Mouse (Mus musculus) megakaryocyte progenitor cell, adult 5-6 weeks (primary cell): ENCODE data around the gene Trim30a. TPM values are rescaled to one million over a fixed set of nuclear protein-coding genes. Genes with fewer than 3 reads are reported as not detected.
A peak's percentile ranks its signal among the peaks of the same experiment; 100 is the strongest.
"Not testable (repeated sequence)": the region's sequence is repeated elsewhere in the genome, so short reads cannot be mapped to it uniquely, and the experiment has no call there.

Experiments
- ATAC-seq: replicated peaks from 2 replicates; pipeline ENCODE4 v1.8.0; 2016; ENCODE audit warnings: mild to moderate bottlenecking, moderate TSS enrichment, inconsistent platforms; ENCODE audit not compliant: poor library complexity
- total RNA-seq, 2 experiments: library from RNA; stranded (forward) in 1 of 2; stranded (reverse) in 1 of 2; fragments of 157-497, 149-512 nt in 1 of 2; fragments of 200-1000 nt in 1 of 2; gene quantifications; 2 replicates each; pipeline versions ENCODE4 v1.2.3 to v1.2.4; 2015 to 2017

The Trim30a gene
- total RNA-seq (2015), result 38.5 and 40.9 TPM in 2 replicates
- total RNA-seq (2017), result 29.1 and 29.4 TPM in 2 replicates

- ATAC-seq, result peak; percentile 97
Measured at GRCm38 (mm10) chr7:104465065-104465744, at the start of gene Trim30a. Gene Trim30a (minus strand): TSS chr7:104465193.

GRCm38 (mm10) chr7:104507421-104508065 lies 42.5 kb upstream of the Trim30a start, which contains the start of gene Trim30d:
Gene Trim30d (minus strand): TSS chr7:104507849.
- peak; percentile 100 for ATAC-seq

GRCm38 (mm10) chr7:104501589-104502371 lies 36.8 kb upstream of the Trim30a start:
- 0 out of 2 replicates have a peak, but pooled peaks have one; percentile 29 for ATAC-seq

GRCm38 (mm10) chr7:104501186-104501585 lies 36.2 kb upstream of the Trim30a start:
- ATAC-seq, result not testable (repeated sequence)

GRCm38 (mm10) chr7:104499464-104499863 lies 34.5 kb upstream of the Trim30a start:
- ATAC-seq, result not testable (repeated sequence)

- peak; percentile 93 for ATAC-seq
Measured at GRCm38 (mm10) chr7:104445961-104446645, 18.9 kb downstream of the Trim30a start.

GRCm38 (mm10) chr7:104404460-104404950 lies 60.5 kb downstream of the Trim30a start:
- no peak for ATAC-seq

GRCm38 (mm10) chr7:104401140-104401539 lies 63.9 kb downstream of the Trim30a start:
- peak; percentile 62 for ATAC-seq

GRCm38 (mm10) chr7:104400698-104401097 lies 64.3 kb downstream of the Trim30a start, which contains the start of gene Trim30c:
Gene Trim30c (minus strand): TSS chr7:104400837.
- peak; percentile 74 for ATAC-seq

- ATAC-seq, result peak; percentile 69
Measured at GRCm38 (mm10) chr7:104398492-104398891, 66.5 kb downstream of the Trim30a start.

- peak; percentile 91 for ATAC-seq
Measured at GRCm38 (mm10) chr7:104369736-104370414, 95.1 kb downstream of the Trim30a start, which contains the start of gene Trim30b. Gene Trim30b (minus strand): TSS chr7:104369884.

GRCm38 (mm10) chr7:104366339-104366738 lies 98.7 kb downstream of the Trim30a start:
- ATAC-seq, result peak; percentile 43

Other genes starting within 250 kb of the Trim30a start
- 2.3 and 3.7 TPM in 2 replicates for gene Trim6, start 246.4 kb downstream of the Trim30a start, total RNA-seq (2015)
- gene Trim6, start 246.4 kb downstream of the Trim30a start, total RNA-seq (2017), result 2.1 and 2.5 TPM in 2 replicates
- 8.6 and 10.9 TPM in 2 replicates for gene Trim34a, start 220.7 kb downstream of the Trim30a start, total RNA-seq (2015)
- 10.4 and 16.4 TPM in 2 replicates for gene Trim34a, start 220.7 kb downstream of the Trim30a start, total RNA-seq (2017)
- gene Trim5, start 177.1 kb downstream of the Trim30a start, total RNA-seq (2015), result 4.7 and 5.3 TPM in 2 replicates
- 6.9 and 8.0 TPM in 2 replicates for gene Trim5, start 177.1 kb downstream of the Trim30a start, total RNA-seq (2017)
- 47.7 and 58.0 TPM in 2 replicates for gene Trim12a, start 149.7 kb downstream of the Trim30a start, total RNA-seq (2015)
- 63.9 and 69.0 TPM in 2 replicates for gene Trim12a, start 149.7 kb downstream of the Trim30a start, total RNA-seq (2017)
- gene Trim34b, start 135.7 kb downstream of the Trim30a start, total RNA-seq (2015), result 0.17 and 0.32 TPM in 2 replicates
- 0.10 and 0.87 TPM in 2 replicates for gene Trim34b, start 135.7 kb downstream of the Trim30a start, total RNA-seq (2017)
- gene Trim12c, start 111.8 kb downstream of the Trim30a start, total RNA-seq (2015), result 13.4 and 14.2 TPM in 2 replicates
- gene Trim12c, start 111.8 kb downstream of the Trim30a start, total RNA-seq (2017), result 23.5 and 30.1 TPM in 2 replicates
- gene Trim30b, start 95.3 kb downstream of the Trim30a start, total RNA-seq (2015), result 0.61 and 2.0 TPM in 2 replicates
- 1.5 and 1.8 TPM in 2 replicates for gene Trim30b, start 95.3 kb downstream of the Trim30a start, total RNA-seq (2017)
- gene Trim30c, start 64.4 kb downstream of the Trim30a start, total RNA-seq (2015), result 0.12 and 0.52 TPM in 2 replicates
- 0.29 and 1.0 TPM in 2 replicates for gene Trim30c, start 64.4 kb downstream of the Trim30a start, total RNA-seq (2017)
- 11.5 and 13.9 TPM in 2 replicates for gene Trim30d, start 42.7 kb upstream of the Trim30a start, total RNA-seq (2015)
- gene Trim30d, start 42.7 kb upstream of the Trim30a start, total RNA-seq (2017), result 8.7 and 10.7 TPM in 2 replicates
- gene Olfr651, start 84.9 kb upstream of the Trim30a start, total RNA-seq (2015), result not detected in 2 replicates
- gene Olfr651, start 84.9 kb upstream of the Trim30a start, total RNA-seq (2017), result not detected in 2 replicates
- not detected in 2 replicates for gene Olfr652, start 95.7 kb upstream of the Trim30a start, total RNA-seq (2015)
- not detected in 2 replicates for gene Olfr652, start 95.7 kb upstream of the Trim30a start, total RNA-seq (2017)
- gene Olfr653, start 112.1 kb upstream of the Trim30a start, total RNA-seq (2015), result not detected in 2 replicates
- not detected in 2 replicates for gene Olfr653, start 112.1 kb upstream of the Trim30a start, total RNA-seq (2017)
- gene Olfr654, start 121.8 kb upstream of the Trim30a start, total RNA-seq (2015), result not detected in 2 replicates
- gene Olfr654, start 121.8 kb upstream of the Trim30a start, total RNA-seq (2017), result not detected in 2 replicates
- not detected in 2 replicates for gene Olfr655, start 136.6 kb upstream of the Trim30a start, total RNA-seq (2015)
- 0.62 TPM in 1 of 2 replicates, not detected in the other for gene Olfr655, start 136.6 kb upstream of the Trim30a start, total RNA-seq (2017)
- not detected in 2 replicates for gene Olfr656, start 148.8 kb upstream of the Trim30a start, total RNA-seq (2015)
- gene Olfr656, start 148.8 kb upstream of the Trim30a start, total RNA-seq (2017), result not detected in 2 replicates
- gene Olfr657, start 159.6 kb upstream of the Trim30a start, total RNA-seq (2015), result not detected in 2 replicates
- not detected in 2 replicates for gene Olfr657, start 159.6 kb upstream of the Trim30a start, total RNA-seq (2017)
- gene Olfr658, start 182.1 kb upstream of the Trim30a start, total RNA-seq (2015), result 0.77 and 0.85 TPM in 2 replicates
- gene Olfr658, start 182.1 kb upstream of the Trim30a start, total RNA-seq (2017), result 0.14 and 0.25 TPM in 2 replicates
- gene Olfr659, start 201.6 kb upstream of the Trim30a start, total RNA-seq (2015), result not detected in 2 replicates
- not detected in 2 replicates for gene Olfr659, start 201.6 kb upstream of the Trim30a start, total RNA-seq (2017)
- gene Olfr661, start 221.3 kb upstream of the Trim30a start, total RNA-seq (2015), result not detected in 2 replicates
- not detected in 2 replicates for gene Olfr661, start 221.3 kb upstream of the Trim30a start, total RNA-seq (2017)